Mouse (Mus musculus): ENCODE measurements around the gene Zcrb1.
"Not testable (repeated sequence)": the region's sequence is repeated elsewhere in the genome, so short reads cannot be mapped to it uniquely, and the experiment has no call there.

Zcrb1 gene

GRCm38 (mm10) chr15:93397826-93398698 is at the start of gene Zcrb1, which contains the start of gene Pphln1:
Gene Zcrb1 (minus strand): TSS chr15:93398334.
Gene Pphln1 (plus strand): TSS chr15:93398350.
- CTCF ChIA-PET, result interaction anchor here (0.6 kb wide), 1 partner anchor 85 kb away, joined by 3 read pairs; no protein-coding TSS in a partner anchor

DNA sequence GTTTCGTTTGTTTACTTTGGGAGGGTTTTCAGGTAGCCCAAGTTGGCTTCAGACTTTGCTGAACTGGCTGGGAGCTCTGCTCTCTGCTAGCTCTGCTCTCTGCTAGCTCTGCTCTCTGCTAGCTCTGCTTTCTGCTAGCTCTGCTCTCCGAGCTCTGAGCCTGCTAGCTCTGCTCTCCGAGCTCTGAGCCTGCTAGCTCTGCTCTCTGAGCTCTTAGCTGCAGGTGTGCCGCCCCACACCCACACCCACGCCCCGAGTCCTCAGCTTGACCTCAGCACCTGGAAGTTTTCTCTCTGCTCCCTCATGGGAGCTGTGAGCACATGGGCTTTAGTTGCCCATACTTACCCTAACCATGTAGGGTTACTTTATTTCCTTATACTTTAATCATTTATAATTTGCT is 45.5 kb upstream of the Zcrb1 start:
- CTCF ChIA-PET, result no interaction called here

GRCm38 (mm10) chr15:93442271-93442670 is 44.1 kb upstream of the Zcrb1 start:
- CTCF ChIA-PET, result no interaction called here

- CTCF ChIA-PET, result no interaction called here
Observed at GRCm38 (mm10) chr15:93438663-93439062, 40.5 kb upstream of the Zcrb1 start.

- CTCF ChIA-PET, result interaction anchor here (0.6 kb wide), 1 partner anchor 9 kb away, joined by 10 read pairs; no protein-coding TSS in a partner anchor
Observed at GRCm38 (mm10) chr15:93435998-93436397, 37.9 kb upstream of the Zcrb1 start.

DNA sequence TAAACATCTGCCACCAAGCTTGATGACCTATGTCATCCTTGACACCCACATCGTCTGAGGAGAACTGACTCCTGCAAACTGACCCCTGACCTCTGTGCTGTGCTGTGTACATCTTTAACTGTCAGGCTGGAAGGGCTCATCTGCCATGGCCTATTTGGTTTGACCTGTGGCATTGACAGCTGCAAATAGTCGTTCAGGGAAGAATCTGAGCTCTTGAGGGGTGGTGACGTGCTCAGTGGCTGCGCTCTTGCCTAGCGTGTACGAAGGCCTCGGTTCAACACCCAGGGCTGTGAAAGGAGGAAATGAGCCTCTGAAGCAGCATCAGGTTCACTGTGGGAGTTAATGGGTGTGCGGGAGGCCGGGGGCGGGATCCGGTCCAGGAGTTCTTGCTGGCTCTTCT is 35.7 kb upstream of the Zcrb1 start:
- CTCF ChIA-PET, result no interaction called here

DNA sequence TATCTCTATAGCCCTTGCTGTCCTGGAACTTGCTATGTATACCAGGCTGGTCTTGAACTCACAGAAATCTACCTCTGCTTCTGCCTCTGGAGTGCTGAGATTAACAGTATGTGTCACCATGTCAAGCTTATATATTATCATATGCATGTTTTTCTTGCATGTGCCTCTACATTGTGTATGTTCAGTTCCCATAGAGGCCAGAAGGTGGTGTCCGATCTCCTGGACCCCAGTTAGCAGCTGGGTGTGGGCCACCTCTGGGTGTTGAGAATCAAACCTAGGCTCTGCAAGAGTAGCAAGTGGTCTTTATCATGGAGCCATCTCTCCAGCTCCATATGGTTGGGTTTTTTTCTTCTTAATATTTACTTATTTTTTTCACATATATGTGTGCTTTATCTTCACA is 24.4 kb upstream of the Zcrb1 start:
- CTCF ChIA-PET, result no interaction called here

- CTCF ChIA-PET, result no interaction called here
Observed at GRCm38 (mm10) chr15:93420596-93420995, 22.5 kb upstream of the Zcrb1 start.

- CTCF ChIA-PET, result no interaction called here
Observed at GRCm38 (mm10) chr15:93416300-93416699, 18.2 kb upstream of the Zcrb1 start.

DNA sequence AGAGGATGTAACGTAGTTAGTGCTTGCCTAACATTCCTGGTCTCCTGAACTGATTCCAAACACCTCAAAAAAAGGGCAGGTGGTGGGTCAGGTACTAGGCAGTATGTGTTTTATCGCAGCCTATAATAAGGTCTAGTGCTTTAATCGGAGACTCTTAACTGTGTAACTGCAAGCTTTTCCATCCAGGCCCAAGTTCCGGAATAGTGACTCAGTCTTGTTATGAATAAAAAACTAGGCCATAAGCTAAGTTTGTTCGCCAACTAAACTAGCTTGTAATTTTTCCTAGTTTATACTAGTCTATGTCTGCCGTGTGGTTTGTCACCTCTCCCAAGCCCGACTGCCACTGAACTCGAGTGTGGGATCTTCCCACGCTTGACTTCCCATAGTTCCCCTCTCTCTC is 16.3 kb upstream of the Zcrb1 start:
- CTCF ChIA-PET, result interaction anchor here (0.6 to 0.7 kb wide), 2 partner anchors 23 to 147 kb away, joined by 3 to 5 read pairs; no protein-coding TSS in a partner anchor

GRCm38 (mm10) chr15:93412445-93412844 is 14.3 kb upstream of the Zcrb1 start:
- CTCF ChIA-PET, result no interaction called here

- CTCF ChIA-PET, result no interaction called here
Observed at GRCm38 (mm10) chr15:93406492-93406891, 8.4 kb upstream of the Zcrb1 start.

GRCm38 (mm10) chr15:93405446-93405986 is 7.4 kb upstream of the Zcrb1 start:
- CTCF ChIA-PET, result no interaction called here

DNA sequence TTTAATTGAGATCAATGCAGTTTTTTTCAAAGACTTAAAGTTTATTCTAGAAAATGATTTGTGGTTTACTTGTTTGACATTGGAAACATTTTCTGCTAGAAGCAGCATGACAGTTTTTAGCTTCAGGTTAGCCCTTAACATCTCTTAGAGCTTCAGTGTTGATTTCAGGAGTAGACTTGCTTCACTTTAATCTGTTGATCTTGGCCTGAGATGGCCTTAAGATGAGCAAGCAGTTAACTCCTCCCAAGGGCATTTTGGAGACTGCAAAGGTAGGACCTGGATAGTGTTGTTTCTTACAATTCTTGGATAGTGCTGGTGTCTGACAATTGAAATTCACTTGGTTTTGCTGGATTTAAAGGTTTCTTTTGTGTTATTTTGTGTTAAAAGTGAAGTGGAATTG is 6.7 kb upstream of the Zcrb1 start:
- CTCF ChIA-PET, result interaction anchor here (0.6 kb wide), 1 partner anchor 40 kb away, joined by 3 read pairs; no protein-coding TSS in a partner anchor

- CTCF ChIA-PET, result no interaction called here
Observed at GRCm38 (mm10) chr15:93402730-93403129, 4.6 kb upstream of the Zcrb1 start.

DNA sequence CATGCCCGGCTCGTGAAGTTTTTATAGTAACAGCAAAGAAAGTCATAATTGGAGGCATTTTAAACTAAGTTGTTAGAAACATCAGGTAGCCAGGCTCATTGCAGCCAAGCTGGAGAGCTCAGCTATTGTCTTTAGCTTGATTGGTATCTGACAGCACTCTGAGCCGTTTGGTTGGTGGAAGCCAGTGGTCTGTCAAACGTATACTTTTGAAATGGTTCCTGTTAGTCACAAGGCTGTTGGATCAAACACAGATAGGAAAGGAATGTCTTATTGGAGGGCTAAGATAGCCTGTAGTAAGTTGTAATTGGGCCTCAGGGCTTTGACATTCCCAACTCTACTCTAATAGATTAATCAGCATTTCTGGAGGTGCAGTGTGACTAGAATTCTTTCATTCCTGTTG is 3.3 kb upstream of the Zcrb1 start:
- CTCF ChIA-PET, result no interaction called here

GRCm38 (mm10) chr15:93398699-93399540 is 786 bp upstream of the Zcrb1 start:
- CTCF ChIA-PET, result no interaction called here

- CTCF ChIA-PET, result interaction anchor here (0.6 kb wide), 1 partner anchor 85 kb away, joined by 3 read pairs; no protein-coding TSS in a partner anchor
Observed at GRCm38 (mm10) chr15:93397269-93397668, 865 bp downstream of the Zcrb1 start.

GRCm38 (mm10) chr15:93381337-93381736 is 16.8 kb downstream of the Zcrb1 start:
- CTCF ChIA-PET, result no interaction called here

DNA sequence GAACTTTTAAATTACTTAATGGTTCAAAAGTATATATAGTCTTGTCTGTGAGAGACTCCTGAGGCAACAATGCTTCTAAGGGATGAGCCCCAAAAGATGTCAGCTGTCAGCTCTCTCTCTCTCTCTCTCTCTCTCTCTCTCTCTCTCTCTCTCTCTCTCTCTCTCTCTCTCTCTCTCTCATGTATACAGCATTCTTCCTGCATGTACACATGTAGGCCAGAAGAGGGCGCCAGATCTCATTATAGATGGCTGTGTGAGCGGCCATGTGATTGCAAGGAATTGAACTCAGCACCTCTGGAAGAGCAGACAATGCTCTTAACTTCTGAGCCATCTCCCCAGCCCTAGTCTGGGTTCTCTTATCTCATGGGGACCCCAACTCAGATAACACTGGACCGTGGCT is 19.0 kb downstream of the Zcrb1 start:
- CTCF ChIA-PET, result no interaction called here

GRCm38 (mm10) chr15:93375696-93376095 is 22.4 kb downstream of the Zcrb1 start:
- CTCF ChIA-PET, result no interaction called here

GRCm38 (mm10) chr15:93372525-93373119 is 25.5 kb downstream of the Zcrb1 start:
- CTCF ChIA-PET, result not testable (repeated sequence)
